Mouse (Mus musculus): ENCODE measurements at regions not wholly inside any gene's neighbourhood (a gene's known extent, or its start where the extent isn't known, plus 50 kb on each side); places are given as distances from the start of the nearest gene placed in this dataset.
A peak's percentile ranks its signal among the peaks of the same experiment; 100 is the strongest.

- no peak for DNase-seq
Observed at GRCm38 (mm10) chr6:98597612-98598011, 255.1 kb upstream of the Gm765 start.

- DNase-seq, result no peak
Observed at GRCm38 (mm10) chr6:98590989-98591388, 248.4 kb upstream of the Gm765 start.

- DNase-seq, result no peak
Observed at GRCm38 (mm10) chr6:98588979-98589378, 246.4 kb upstream of the Gm765 start.

GRCm38 (mm10) chr6:98584541-98584940, 242.0 kb upstream of the Gm765 start:
- no peak for DNase-seq

- DNase-seq, result no peak
Observed at GRCm38 (mm10) chr6:98582826-98583225, 240.3 kb upstream of the Gm765 start.

- no peak for DNase-seq
Observed at GRCm38 (mm10) chr6:98575227-98575626, 232.7 kb upstream of the Gm765 start.

GRCm38 (mm10) chr6:98555702-98556101, 213.1 kb upstream of the Gm765 start:
- no peak for DNase-seq

- no peak for DNase-seq
Observed at GRCm38 (mm10) chr6:98553922-98554321, 211.4 kb upstream of the Gm765 start.

- no peak for DNase-seq
Observed at GRCm38 (mm10) chr6:98551781-98552180, 209.2 kb upstream of the Gm765 start.

- DNase-seq, result no peak
Observed at GRCm38 (mm10) chr6:98526882-98527440, 184.4 kb upstream of the Gm765 start.

GRCm38 (mm10) chr6:98525286-98525685, 182.7 kb upstream of the Gm765 start:
- peak; percentile 23 for DNase-seq

- DNase-seq, result no peak
Observed at GRCm38 (mm10) chr6:98524659-98525058, 182.1 kb upstream of the Gm765 start.

GRCm38 (mm10) chr6:98521526-98521925, 179.0 kb upstream of the Gm765 start:
- DNase-seq, result no peak

- no peak for DNase-seq
Observed at GRCm38 (mm10) chr6:98514826-98515225, 172.3 kb upstream of the Gm765 start.

- DNase-seq, result peak; percentile 5
Observed at GRCm38 (mm10) chr6:98514376-98514775, 171.8 kb upstream of the Gm765 start.

GRCm38 (mm10) chr6:98513217-98513616, 170.7 kb upstream of the Gm765 start:
- DNase-seq, result no peak

- no peak for DNase-seq
Observed at GRCm38 (mm10) chr6:98502726-98503125, 160.2 kb upstream of the Gm765 start.

GRCm38 (mm10) chr6:98499721-98500120, 157.2 kb upstream of the Gm765 start:
- DNase-seq, result no peak

GRCm38 (mm10) chr6:98486626-98487025, 144.1 kb upstream of the Gm765 start:
- no peak for DNase-seq

- no peak for DNase-seq
Observed at GRCm38 (mm10) chr6:98483319-98484123, 141.0 kb upstream of the Gm765 start.

- no peak for DNase-seq
Observed at GRCm38 (mm10) chr6:98482319-98482718, 139.8 kb upstream of the Gm765 start.

- no peak for DNase-seq
Observed at GRCm38 (mm10) chr6:98467563-98467962, 125.0 kb upstream of the Gm765 start.

GRCm38 (mm10) chr6:98452277-98452676, 109.7 kb upstream of the Gm765 start:
- DNase-seq, result no peak

- DNase-seq, result no peak
Observed at GRCm38 (mm10) chr6:98435676-98436075, 93.1 kb upstream of the Gm765 start.

- DNase-seq, result no peak
Observed at GRCm38 (mm10) chr6:98433286-98433685, 90.7 kb upstream of the Gm765 start.
